Mouse (Mus musculus): ENCODE results near the gene Sbf2. TPM values are rescaled to one million over a fixed set of nuclear protein-coding genes. Genes with fewer than 3 reads are reported as not detected.

The Sbf2 gene
- polyA plus RNA-seq, 1 experiment: 8.8 TPM

DNA sequence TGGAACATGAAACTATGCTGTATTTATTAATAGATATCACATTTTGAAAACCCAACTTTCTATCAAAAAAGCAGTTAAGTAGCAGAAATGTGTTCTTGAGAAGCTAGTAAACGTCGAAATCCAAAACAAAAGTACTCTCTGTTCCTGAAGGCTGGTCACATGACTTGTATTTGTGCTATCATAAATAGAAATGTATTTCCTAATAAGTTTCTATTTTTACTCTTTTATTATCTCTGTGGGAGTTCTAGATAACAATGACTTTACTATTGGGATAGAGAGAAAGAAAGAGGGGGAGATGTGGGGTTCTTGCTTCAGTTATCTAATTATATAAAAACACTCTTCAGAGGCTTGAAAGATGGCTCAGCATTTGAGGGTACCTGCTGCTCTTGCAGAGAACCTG is 29.5 kb downstream of the Sbf2 start:
- H3K4me3 ChIP-seq (ENCODE audit: control insufficient read depth, insufficient read depth, low read length): no peak overlapping the region
- no peak for DNase-seq
- no peak overlapping the region for H3K27ac ChIP-seq (ENCODE audit: control insufficient read depth, insufficient read depth, low read length)
- H3K4me1 ChIP-seq (replicated peaks; ENCODE audit: control insufficient read depth, insufficient read depth, low read length): no peaks in the 10 kb centered on the region
- 86% methylated on average over 2 of the region's 2 CpGs for WGBS
- no peaks in the 10 kb centered on the region for H3K27me3 ChIP-seq (ENCODE audit: control insufficient read depth, insufficient read depth, low read length)
- no peaks in the 10 kb centered on the region for H3K36me3 ChIP-seq (ENCODE audit: control insufficient read depth, insufficient read depth, low read length)
- TF ChIP-seq CTCF (IDR thresholded peaks at IDR 0.05; ENCODE audit: borderline replicate concordance, control insufficient read depth, extremely low read depth, insufficient read depth, low read length, poor library complexity) (no peak), POLR2A (IDR thresholded peaks at IDR 0.05; ENCODE audit: control insufficient read depth, extremely low read depth, insufficient read depth, low read length, poor library complexity) (no peak)

DNA sequence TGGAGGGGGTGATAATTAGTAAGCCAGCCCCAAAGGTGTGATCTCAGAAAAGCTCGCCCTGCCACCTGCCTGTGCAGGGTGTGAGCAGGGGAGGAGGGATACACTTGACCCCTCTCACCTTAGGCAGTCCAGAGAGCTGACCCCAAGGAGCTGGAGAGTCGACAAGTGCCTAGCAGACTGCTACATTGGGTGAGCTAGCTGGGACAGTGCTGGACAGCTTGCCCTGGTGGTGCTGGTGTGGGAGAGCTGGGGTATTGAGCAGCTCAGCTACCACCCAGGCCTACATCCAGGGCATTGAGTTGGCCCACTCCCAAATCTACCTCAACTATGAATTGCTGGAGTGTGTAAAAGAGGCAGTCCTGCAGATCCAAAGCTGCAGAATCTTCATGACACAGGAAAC is 30.6 kb downstream of the Sbf2 start:
- no peaks in the 10 kb centered on the region for H3K27me3 ChIP-seq (ENCODE audit: control insufficient read depth, insufficient read depth, low read length)
- no peaks in the 10 kb centered on the region for H3K4me1 ChIP-seq (replicated peaks; ENCODE audit: control insufficient read depth, insufficient read depth, low read length)
- no peak for TF ChIP-seq POLR2A (IDR thresholded peaks at IDR 0.05; ENCODE audit: control insufficient read depth, extremely low read depth, insufficient read depth, low read length, poor library complexity)
- TF ChIP-seq CTCF (IDR thresholded peaks at IDR 0.05; ENCODE audit: borderline replicate concordance, control insufficient read depth, extremely low read depth, insufficient read depth, low read length, poor library complexity): no peak
- H3K27ac ChIP-seq (ENCODE audit: control insufficient read depth, insufficient read depth, low read length): no peak overlapping the region
- no peaks in the 10 kb centered on the region for H3K36me3 ChIP-seq (ENCODE audit: control insufficient read depth, insufficient read depth, low read length)
- DNase-seq: no peak
- no peak overlapping the region for H3K4me3 ChIP-seq (ENCODE audit: control insufficient read depth, insufficient read depth, low read length)
- WGBS: 88% methylated on average over 2 of the region's 2 CpGs

GRCm38 (mm10) chr7:110583705-110584104 is 31.0 kb downstream of the Sbf2 start:
- Histone ChIP-seq H3K4me1 (replicated peaks; ENCODE audit: control insufficient read depth, insufficient read depth, low read length) (no peaks in the 10 kb centered on the region), H3K27me3 (ENCODE audit: control insufficient read depth, insufficient read depth, low read length) (no peaks in the 10 kb centered on the region), H3K27ac (ENCODE audit: control insufficient read depth, insufficient read depth, low read length) (no peak overlapping the region), H3K4me3 (ENCODE audit: control insufficient read depth, insufficient read depth, low read length) (no peak overlapping the region), H3K36me3 (ENCODE audit: control insufficient read depth, insufficient read depth, low read length) (no peaks in the 10 kb centered on the region)
- no peak for TF ChIP-seq POLR2A (IDR thresholded peaks at IDR 0.05; ENCODE audit: control insufficient read depth, extremely low read depth, insufficient read depth, low read length, poor library complexity)
- no peak for TF ChIP-seq CTCF (IDR thresholded peaks at IDR 0.05; ENCODE audit: borderline replicate concordance, control insufficient read depth, extremely low read depth, insufficient read depth, low read length, poor library complexity)
- 96% methylated on average over 3 of the region's 3 CpGs for WGBS
- no peak for DNase-seq

GRCm38 (mm10) chr7:110565815-110566549 is 48.7 kb downstream of the Sbf2 start:
- WGBS: 90% methylated on average over 4 of the region's 4 CpGs
- no peak overlapping the region for H3K27ac ChIP-seq (ENCODE audit: control insufficient read depth, insufficient read depth, low read length)
- no peaks in the 10 kb centered on the region for H3K4me1 ChIP-seq (replicated peaks; ENCODE audit: control insufficient read depth, insufficient read depth, low read length)
- no peak for DNase-seq
- no peak overlapping the region for H3K4me3 ChIP-seq (ENCODE audit: control insufficient read depth, insufficient read depth, low read length)
- no peak for TF ChIP-seq POLR2A (IDR thresholded peaks at IDR 0.05; ENCODE audit: control insufficient read depth, extremely low read depth, insufficient read depth, low read length, poor library complexity)
- no peak for TF ChIP-seq CTCF (IDR thresholded peaks at IDR 0.05; ENCODE audit: borderline replicate concordance, control insufficient read depth, extremely low read depth, insufficient read depth, low read length, poor library complexity)
- no peaks in the 10 kb centered on the region for H3K27me3 ChIP-seq (ENCODE audit: control insufficient read depth, insufficient read depth, low read length)
- no peaks in the 10 kb centered on the region for H3K36me3 ChIP-seq (ENCODE audit: control insufficient read depth, insufficient read depth, low read length)

DNA sequence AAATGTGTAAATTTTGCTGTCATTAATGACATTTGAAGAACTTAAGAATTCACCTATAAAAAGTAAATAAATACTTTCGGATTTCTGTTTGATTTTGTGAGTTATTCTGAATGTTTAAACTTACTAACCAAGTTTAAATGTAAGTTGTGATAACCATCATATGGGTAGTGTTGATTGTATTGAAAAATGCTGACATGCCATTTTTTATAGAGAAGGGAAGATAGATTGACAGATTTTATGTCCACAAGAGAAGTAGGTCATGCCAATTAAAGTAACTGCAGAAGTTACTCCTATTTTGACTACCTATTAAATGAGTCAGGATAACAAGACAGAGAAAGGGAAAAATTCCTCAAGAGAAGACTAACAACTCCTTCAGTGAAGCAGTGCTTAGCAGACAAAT is 53.1 kb downstream of the Sbf2 start:
- Histone ChIP-seq H3K36me3 (ENCODE audit: control insufficient read depth, insufficient read depth, low read length) (no peaks in the 10 kb centered on the region), H3K4me1 (replicated peaks; ENCODE audit: control insufficient read depth, insufficient read depth, low read length) (no peaks in the 10 kb centered on the region), H3K27me3 (ENCODE audit: control insufficient read depth, insufficient read depth, low read length) (no peaks in the 10 kb centered on the region), H3K4me3 (ENCODE audit: control insufficient read depth, insufficient read depth, low read length) (no peak overlapping the region), H3K27ac (ENCODE audit: control insufficient read depth, insufficient read depth, low read length) (no peak overlapping the region)
- no peak for DNase-seq
- 96% methylated on average over 1 of the region's 1 CpGs for WGBS
- TF ChIP-seq CTCF (IDR thresholded peaks at IDR 0.05; ENCODE audit: borderline replicate concordance, control insufficient read depth, extremely low read depth, insufficient read depth, low read length, poor library complexity): no peak
- TF ChIP-seq POLR2A (IDR thresholded peaks at IDR 0.05; ENCODE audit: control insufficient read depth, extremely low read depth, insufficient read depth, low read length, poor library complexity): no peak

- no peak overlapping the region for H3K4me3 ChIP-seq (ENCODE audit: control insufficient read depth, insufficient read depth, low read length)
- no peak for TF ChIP-seq CTCF (IDR thresholded peaks at IDR 0.05; ENCODE audit: borderline replicate concordance, control insufficient read depth, extremely low read depth, insufficient read depth, low read length, poor library complexity)
- TF ChIP-seq POLR2A (IDR thresholded peaks at IDR 0.05; ENCODE audit: control insufficient read depth, extremely low read depth, insufficient read depth, low read length, poor library complexity): no peak
- DNase-seq: no peak
- H3K27me3 ChIP-seq (ENCODE audit: control insufficient read depth, insufficient read depth, low read length): no peaks in the 10 kb centered on the region
- H3K36me3 ChIP-seq (ENCODE audit: control insufficient read depth, insufficient read depth, low read length): no peaks in the 10 kb centered on the region
- H3K4me1 ChIP-seq (replicated peaks; ENCODE audit: control insufficient read depth, insufficient read depth, low read length): no peaks in the 10 kb centered on the region
- no peak overlapping the region for H3K27ac ChIP-seq (ENCODE audit: control insufficient read depth, insufficient read depth, low read length)
Measured at GRCm38 (mm10) chr7:110557001-110557400, 57.7 kb downstream of the Sbf2 start.

DNA sequence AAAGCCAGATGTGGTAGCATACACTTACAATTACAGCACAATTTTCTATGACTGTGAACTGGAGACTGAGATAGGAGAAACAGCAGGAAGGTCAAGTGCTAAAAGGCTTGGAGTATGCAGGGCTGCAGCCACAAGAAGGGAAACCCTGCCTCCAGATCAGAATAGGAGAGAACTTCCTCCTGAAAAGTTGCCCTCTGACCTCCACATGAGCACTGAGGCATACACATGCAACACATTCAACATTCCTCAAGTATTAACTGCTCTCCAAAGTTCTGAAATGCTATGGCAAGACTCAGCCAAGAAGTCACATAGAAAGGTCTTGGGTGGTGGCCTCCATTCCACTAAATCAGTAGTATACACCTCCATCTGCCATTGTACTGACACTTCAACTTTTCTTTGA is 58.5 kb downstream of the Sbf2 start:
- Histone ChIP-seq H3K36me3 (ENCODE audit: control insufficient read depth, insufficient read depth, low read length) (no peaks in the 10 kb centered on the region), H3K27ac (ENCODE audit: control insufficient read depth, insufficient read depth, low read length) (no peak overlapping the region), H3K27me3 (ENCODE audit: control insufficient read depth, insufficient read depth, low read length) (no peaks in the 10 kb centered on the region), H3K4me3 (ENCODE audit: control insufficient read depth, insufficient read depth, low read length) (no peak overlapping the region), H3K4me1 (replicated peaks; ENCODE audit: control insufficient read depth, insufficient read depth, low read length) (no peaks in the 10 kb centered on the region)
- TF ChIP-seq POLR2A (IDR thresholded peaks at IDR 0.05; ENCODE audit: control insufficient read depth, extremely low read depth, insufficient read depth, low read length, poor library complexity): no peak
- no peak for TF ChIP-seq CTCF (IDR thresholded peaks at IDR 0.05; ENCODE audit: borderline replicate concordance, control insufficient read depth, extremely low read depth, insufficient read depth, low read length, poor library complexity)
- no peak for DNase-seq

All from thymus, adult 2 months (tissue).